Mouse (Mus musculus): Measurements from ENCODE around the gene 1500011B03Rik.
A peak's percentile ranks its signal among the peaks of the same experiment; 100 is the strongest.
"Not testable (repeated sequence)": the region's sequence is repeated elsewhere in the genome, so short reads cannot be mapped to it uniquely, and the experiment has no call there.

The 1500011B03Rik gene

DNA sequence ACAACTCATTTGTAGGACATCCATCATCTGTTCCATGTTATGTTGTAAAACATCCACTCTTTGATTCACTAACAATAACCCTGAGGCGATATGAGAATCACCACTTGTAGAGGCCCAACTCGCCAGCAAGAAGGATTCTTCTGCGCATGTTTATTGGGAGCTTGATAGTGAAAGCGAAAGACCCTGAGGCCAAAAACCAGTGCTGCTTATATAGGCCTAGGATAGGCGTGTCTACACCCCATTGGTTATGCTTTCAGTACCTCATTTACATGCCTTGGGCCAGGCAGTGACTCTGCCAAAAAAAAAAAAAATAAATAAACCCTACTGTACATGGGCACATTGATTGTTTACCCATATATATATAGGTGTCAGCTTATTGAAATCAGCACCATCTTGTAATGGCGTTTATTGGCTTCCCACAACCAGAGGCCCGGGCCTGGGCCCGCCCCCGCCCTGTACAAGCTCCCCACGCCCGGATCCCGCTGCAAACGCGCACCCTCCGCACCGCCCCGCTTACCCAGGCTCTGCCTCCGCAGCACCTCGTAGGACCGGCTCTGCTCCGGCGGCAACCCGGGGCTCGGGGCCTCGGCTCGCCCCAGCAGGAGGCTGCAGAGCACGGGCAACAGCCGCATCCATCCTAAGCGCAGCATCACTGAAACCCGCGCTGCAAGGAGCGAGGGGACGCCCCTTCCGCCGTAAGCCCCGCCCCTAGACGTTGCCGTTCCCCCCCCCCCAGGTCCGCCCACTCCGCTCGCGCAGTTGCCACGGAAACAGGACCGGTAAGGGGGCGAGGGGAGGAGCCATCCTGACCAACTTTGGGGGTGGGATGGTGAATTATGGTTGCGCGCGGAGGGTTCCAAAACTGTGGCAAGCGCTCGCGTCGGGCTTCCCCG is at the start of gene 1500011B03Rik:
1500011B03Rik (minus strand) TSS at position 673 of the 893 bp plus-strand sequence.
- DNase-seq = peak; percentile 73

- no peak for DNase-seq
Measured at GRCm38 (mm10) chr5:114865279-114865678, 42.0 kb upstream of the 1500011B03Rik start.

GRCm38 (mm10) chr5:114864813-114865212 is 41.5 kb upstream of the 1500011B03Rik start:
- peak; percentile 62 to 70 for DNase-seq

DNA sequence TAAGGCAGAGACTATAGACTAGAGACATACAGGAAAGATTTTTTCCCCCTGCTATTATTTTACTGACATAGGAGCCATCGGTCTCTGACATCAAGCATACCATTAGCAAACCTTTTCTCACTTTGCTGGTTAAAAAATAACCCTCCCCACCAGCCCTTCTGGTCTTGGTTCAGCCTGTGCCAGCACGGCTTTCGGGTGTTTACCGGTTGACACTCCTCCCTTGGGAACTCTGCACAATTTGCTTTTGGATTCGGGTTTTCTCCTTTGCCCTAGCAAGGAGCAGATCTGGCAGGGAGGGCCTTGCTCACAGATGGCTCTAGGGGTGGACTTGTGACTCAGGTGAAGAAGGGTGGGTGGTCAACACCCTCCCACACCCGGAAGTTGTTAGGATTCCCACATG is 38.5 kb upstream of the 1500011B03Rik start:
- DNase-seq = no peak

- peak; percentile 77 for DNase-seq
Measured at GRCm38 (mm10) chr5:114859253-114859652, 36.0 kb upstream of the 1500011B03Rik start.

DNA sequence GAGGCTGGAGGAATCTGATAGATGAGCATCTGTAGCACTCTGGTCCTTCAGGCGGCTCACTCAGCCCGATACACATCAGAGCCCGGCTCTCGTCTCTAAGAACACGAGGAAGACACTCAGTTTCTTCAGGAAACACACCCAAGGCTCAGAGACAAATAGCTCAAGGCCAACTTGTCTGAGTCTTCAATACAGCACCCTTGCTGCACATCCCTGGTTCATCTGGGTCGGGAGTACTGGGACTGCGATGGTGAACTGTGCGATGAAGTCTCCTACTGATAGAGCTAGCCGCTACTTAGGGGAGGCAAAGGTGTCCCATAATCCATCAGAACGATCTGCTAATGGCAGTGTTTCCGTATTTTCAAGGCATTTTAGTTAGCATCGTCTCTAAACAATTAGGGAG is 35.3 kb upstream of the 1500011B03Rik start, which contains the start of gene Gm9936:
Gm9936 (minus strand) TSS at position 101 of the 400 bp plus-strand sequence.
- no peak for DNase-seq

- not testable (repeated sequence) for DNase-seq
Measured at GRCm38 (mm10) chr5:114853364-114853763, 30.1 kb upstream of the 1500011B03Rik start, which contains the start of gene 4930519G04Rik. Gene 4930519G04Rik, plus strand, starts transcription at chr5:114853664.

GRCm38 (mm10) chr5:114851565-114852236 is 28.4 kb upstream of the 1500011B03Rik start:
- DNase-seq = no peak

GRCm38 (mm10) chr5:114844371-114844770 is 21.1 kb upstream of the 1500011B03Rik start:
- DNase-seq = not testable (repeated sequence)

DNA sequence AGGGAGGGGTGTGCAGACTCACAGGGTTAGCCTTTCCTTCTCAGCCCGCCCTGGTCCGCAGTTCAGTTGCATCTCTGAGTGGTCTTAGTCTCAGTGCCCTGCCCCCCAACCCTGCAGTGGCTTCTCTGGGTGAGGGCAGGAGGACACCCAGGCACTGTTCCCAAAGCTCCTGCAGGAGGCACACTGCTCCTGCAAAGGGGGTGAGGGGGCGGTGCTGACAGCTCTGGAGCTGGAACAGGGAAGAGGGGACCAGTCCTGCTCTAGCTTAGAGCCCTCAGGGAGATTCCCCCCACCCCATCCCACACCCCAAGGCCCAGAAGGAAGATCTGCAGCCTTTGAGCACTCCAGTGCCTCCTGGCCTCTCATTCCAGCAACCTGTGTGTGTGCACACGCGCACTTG is 19.4 kb upstream of the 1500011B03Rik start:
- DNase-seq = no peak

- not testable (repeated sequence) for DNase-seq
Measured at GRCm38 (mm10) chr5:114842155-114842554, 18.9 kb upstream of the 1500011B03Rik start.

DNA sequence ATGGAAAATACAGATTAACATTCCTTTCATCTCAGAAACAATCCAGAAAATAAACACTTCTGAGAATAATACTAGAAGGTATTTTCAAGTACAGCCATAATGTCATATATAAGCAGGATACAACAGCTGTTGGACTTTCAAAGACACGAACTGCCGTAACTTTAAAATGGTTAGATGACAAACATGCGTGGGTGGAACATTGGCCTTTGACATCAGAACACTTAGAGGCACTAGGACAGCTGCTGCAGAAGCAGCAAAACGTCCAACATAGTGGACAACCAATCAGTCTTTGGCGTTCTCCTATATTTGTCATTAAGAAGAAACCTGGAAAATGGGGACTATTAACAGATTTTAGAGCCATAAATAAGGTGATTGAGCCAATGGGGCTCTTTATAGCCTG is 17.2 kb upstream of the 1500011B03Rik start:
- DNase-seq = not testable (repeated sequence)

DNA sequence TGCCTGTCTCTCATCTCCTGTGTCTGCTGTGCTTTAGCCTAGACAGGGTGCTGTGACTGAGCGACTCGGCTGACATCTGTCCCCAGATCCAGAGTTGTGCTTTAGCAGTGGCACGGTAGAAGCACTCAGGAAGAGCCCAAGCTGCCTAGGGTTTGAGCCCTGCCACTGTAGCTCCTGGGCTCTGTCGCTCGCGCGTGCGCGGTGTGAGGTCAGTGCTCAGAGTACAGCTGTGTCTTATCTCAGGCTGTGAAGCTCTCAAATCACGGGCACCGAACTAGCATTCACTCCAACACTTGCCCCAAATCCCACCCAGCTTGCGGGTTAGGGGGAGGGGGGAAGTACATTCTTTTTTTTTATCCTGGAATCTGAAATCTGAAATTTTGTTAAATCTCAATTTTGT is 13.6 kb upstream of the 1500011B03Rik start:
- no peak for DNase-seq

GRCm38 (mm10) chr5:114829740-114830139 is 6.5 kb upstream of the 1500011B03Rik start:
- DNase-seq = no peak

GRCm38 (mm10) chr5:114827427-114827826 is 4.2 kb upstream of the 1500011B03Rik start:
- DNase-seq = no peak

- peak; percentile 91 to 93 for DNase-seq
Measured at GRCm38 (mm10) chr5:114825978-114826691, 2.9 kb upstream of the 1500011B03Rik start.

DNA sequence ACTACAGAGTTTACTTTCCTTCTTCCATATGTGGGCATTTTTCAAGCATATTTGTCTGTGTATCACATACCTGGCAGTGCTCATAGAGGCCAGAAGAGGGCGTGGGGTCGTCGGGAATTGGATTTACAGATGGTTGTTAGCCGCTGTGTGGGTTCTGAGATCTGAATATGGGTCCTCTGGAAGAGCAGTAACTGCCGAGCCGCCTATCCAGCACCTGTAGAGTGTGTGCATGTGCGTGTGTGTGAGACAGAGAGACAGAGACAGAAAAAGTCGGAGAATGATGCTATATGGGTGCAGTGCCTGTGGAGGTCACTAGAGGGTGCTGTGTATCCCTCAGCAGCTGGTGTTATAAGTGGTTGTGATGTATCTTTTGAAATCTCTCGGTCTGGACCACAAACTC is 929 bp upstream of the 1500011B03Rik start:
- DNase-seq = peak; percentile 70 to 74

DNA sequence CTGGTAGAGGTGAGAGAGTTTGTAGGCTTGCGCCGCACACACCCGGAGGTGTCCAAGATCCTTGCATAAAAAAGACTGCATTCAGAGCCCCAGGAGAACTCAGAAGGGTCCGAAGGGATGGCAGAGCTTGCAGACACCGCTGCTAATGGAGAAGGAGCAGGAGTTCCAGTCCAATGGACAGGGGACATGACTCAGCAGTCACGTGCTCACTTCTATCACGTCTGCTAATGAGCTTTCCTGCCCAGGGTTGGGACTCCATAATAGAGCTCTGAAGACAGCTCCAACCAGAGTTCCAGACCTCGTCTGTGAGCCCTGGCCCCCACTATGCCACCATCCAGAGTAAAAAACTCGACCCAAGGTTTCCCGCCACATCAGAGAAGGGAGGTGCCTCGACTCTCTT is 5.1 kb downstream of the 1500011B03Rik start:
- no peak for DNase-seq

DNA sequence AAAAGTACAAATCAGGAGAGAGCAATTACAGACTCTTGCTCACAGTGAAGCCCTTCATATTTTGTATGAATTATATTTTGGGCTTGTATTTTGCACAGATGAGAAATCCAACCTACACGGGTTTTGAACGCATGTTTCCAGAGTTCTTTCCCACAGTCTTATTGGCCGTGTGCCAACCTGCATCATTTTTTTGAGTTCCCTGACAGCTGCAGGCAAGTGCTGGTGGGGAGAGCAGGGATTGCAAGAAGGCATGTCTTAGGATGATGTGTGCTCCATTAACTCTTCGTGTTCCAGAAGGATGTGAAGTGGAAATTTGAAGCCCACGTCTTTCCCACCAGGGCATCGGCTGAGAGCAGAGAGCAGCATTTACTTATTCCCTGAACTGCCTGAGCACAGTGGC is 6.7 kb downstream of the 1500011B03Rik start:
- DNase-seq = no peak

DNA sequence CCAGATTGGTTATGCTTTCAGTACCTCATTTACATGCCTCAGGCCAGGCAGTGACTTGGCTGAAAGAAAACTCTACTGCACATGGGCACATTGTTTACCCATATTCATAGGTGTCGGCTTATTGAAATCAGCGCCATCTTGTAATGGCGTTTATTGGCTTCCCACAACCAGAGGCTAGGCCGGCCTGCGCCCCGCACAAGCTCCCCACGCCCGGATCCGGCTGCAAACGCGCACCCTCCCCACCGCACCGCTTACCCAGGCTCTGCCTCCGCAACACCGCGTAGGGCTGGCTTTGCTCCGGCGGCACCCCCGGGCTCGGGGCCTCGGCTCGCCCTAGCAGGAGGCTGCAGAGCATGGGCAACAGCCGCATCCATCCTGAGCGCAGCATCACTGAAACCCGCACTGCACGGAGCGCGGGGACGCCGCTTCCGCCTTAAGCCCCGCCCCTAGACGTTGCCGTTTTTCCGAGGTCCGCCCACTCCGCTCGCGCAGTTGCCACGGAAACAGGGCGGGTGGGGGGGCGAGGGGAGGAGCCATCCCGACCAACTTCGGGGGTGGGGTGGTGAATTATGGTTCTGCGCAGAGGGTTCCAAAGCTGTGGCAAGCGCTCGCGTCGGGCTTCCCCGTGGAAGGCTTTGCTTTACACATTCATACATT is 9.6 kb downstream of the 1500011B03Rik start:
- peak; percentile 85 to 86 for DNase-seq

- no peak for DNase-seq
Measured at GRCm38 (mm10) chr5:114809826-114810225, 13.4 kb downstream of the 1500011B03Rik start.

DNA sequence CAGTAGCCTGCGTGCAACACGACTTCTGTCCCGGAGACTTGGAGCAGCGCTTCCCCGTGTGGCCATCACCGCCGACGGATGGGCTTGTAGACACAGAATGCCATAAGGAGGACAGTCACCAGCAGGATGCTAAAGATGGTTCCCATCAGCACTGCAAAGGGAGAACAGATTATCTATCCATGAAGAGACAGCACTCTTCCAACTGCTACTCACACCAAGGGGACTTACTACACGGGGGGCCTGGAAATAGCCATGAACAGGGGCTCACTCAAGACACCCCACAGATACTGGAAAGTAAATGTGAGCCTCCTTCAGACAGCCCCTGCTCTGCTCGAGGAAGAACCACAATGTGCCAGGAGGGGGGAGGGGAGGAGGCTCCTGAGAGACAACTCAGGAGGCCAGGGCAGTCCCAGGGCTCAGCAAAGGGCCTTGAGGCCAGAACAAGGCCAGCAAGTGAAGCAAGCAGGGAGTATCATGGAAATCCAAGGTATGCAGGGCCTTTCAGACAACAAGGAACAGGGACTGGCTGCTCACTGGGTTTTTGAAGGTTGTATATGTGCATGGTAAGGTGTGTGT is 14.0 kb downstream of the 1500011B03Rik start:
- DNase-seq = no peak

All from B cell, adult 2 months (primary cell).